Mouse (Mus musculus) urinary bladder, adult 2 months (tissue): ENCODE measurements around the gene Stk33. TPM values are rescaled to one million over a fixed set of nuclear protein-coding genes. Genes with fewer than 3 reads are reported as not detected.

Experiments used
- DNase-seq: peaks from one replicate; pipeline ENCODE4 v3.0.0; 2022; ENCODE audit warnings: low spot score
- polyA plus RNA-seq: library from polyadenylated mRNA; depleted of rRNA; stranded (reverse); fragments of >200 nt; gene quantifications from 2 replicates; pipeline ENCODE4 v1.2.3, GENCODE M21; 2012; rRNA removed

Gene Stk33
- polyA plus RNA-seq, 1 experiment = 0.41 TPM

DNA sequence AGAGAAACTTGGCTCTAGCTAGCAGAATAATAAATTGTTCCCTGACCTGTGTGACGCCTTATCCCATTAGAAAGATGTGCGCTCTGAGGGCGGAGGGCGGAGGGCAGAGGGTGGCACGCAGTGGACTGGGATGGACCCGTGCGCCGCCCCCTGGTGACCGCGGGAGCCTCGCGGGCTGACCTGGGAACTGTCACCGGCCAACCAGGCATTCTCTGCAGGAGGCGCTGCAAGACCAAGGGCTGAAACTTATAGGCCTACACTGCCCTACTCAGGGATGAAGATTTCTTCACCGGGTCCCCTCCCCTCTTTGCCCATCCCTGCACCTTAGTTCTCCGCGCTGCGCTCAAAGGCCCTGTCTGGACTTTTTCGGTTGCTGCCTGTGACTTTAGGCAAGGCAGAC is 197.6 kb downstream of the Stk33 start:
- DNase-seq = no peak

DNA sequence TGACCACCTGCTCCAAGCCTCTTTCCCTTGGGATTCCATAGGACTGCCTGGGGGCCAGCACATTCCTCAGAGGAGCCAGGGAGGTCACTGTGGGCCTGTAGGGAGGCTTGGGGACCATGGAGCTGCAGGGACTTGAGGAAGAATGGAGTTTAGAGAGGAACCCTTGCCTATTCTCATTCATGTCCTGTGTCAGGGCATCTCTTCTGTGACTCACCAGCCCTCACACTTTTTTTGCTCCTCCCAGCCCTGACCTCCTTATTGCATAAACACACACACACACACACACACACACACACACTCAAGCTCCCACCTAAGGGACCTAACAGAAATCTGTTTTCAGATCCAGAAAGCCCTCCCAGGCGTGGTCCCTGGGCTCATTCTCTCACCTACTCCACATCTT is 199.5 kb downstream of the Stk33 start:
- no peak for DNase-seq

DNA sequence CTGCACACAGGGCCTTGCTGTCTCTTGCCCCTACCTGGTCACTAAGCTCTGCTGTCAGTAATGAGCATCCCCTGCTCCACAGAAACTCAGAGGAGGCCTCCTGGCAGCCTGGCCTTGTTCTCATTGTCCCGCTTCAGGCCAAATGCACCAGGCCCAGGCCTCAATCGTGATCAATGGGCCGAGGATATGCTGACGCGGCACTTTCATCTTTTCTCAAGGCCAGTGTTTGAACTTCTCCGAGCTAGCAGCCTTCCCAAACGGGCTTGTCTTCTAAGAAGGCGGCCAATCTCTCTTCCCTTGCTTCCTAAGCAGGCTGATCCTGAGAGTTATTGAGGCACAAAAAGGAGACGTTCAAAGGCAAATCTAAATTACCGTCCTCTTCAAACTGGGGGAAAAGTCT is 200.2 kb downstream of the Stk33 start:
- no peak for DNase-seq

- no peak for DNase-seq
Observed at GRCm38 (mm10) chr7:109234882-109235640, 203.8 kb downstream of the Stk33 start.

DNA sequence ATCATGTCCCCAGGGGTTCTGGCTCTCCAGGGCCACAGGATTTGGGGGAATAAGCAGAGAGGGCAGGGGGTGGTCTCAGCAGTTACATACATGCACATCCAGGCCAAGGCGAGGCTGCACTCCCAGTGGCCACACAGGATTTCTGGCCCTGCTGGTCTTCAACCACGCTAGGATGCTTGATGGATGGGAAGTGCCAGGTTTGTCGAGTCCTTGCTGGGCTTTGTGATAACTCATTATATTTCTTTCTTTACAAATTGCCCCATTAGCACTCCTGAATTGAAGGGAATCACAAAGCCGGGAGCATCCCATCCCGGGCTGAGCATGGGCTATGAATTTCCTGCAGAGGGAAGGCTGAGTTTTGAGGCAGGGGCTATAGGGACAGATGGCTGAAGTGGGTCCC is 204.4 kb downstream of the Stk33 start:
- no peak for DNase-seq

DNA sequence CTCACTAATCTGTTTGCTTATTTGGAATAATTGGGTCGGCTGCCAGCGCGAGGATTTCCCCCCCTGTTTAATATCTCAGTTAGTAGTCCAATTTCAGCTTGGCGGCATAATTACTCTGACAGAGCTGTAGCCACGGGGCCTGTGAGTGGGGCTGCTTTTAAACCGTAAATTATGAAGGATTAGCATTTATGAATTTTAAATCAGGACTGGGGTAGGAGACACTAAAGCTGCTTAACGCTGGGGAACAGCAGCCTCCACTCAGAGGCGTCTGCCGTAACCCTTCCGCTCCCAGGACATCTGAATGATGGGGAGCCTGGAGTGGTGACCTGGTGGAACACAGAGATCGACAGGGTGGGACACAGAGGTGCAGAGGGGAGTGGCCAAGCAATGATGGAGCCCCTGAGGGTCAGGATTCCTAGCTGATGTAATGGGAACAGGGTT is 207.0 kb downstream of the Stk33 start:
- DNase-seq = no peak

GRCm38 (mm10) chr7:109231307-109231706 is 207.6 kb downstream of the Stk33 start:
- DNase-seq = no peak

- no peak for DNase-seq
Observed at GRCm38 (mm10) chr7:109230806-109231205, 208.1 kb downstream of the Stk33 start.

Other genes starting within 250 kb of the Stk33 start
- gene Trim66, start 69.1 kb upstream of the Stk33 start, polyA plus RNA-seq = 0.13 and 0.15 TPM in 2 replicates
- 735 and 823 TPM in 2 replicates for gene Rpl27a, start 80.1 kb upstream of the Stk33 start, polyA plus RNA-seq